Mouse (Mus musculus) embryonic facial prominence, embryonic 14.5 days (tissue): ENCODE data around the gene Irf4. TPM values are rescaled to one million over a fixed set of nuclear protein-coding genes. Genes with fewer than 3 reads are reported as not detected.

ENCODE experiments used
- ATAC-seq: fragments of 200-750 bp; cut with Nextera tagmentation; 2 replicates; pipeline ENCODE4 v1.8.0; 2017; ENCODE audit warnings: low read depth, moderate number of reproducible peaks, moderate TSS enrichment
- DNase-seq: peaks from one replicate; pipeline ENCODE4 v3.0.0-alpha.2; 2015; ENCODE audit warnings: low spot score
- H3K27ac ChIP-seq: fragments of 300-500 bp; sonication (generic); replicated peaks from 2 replicates; pipeline ENCODE4 v1.5.1; 2014; ENCODE audit warnings: low read depth, mild to moderate bottlenecking, low read length, moderate library complexity
- H3K27me3 ChIP-seq: fragments of 300-500 bp; sonication (generic); replicated peaks from 2 replicates; pipeline ENCODE4 v1.6.1; 2014; ENCODE audit warnings: low read length; ENCODE audit not compliant: control insufficient read depth, insufficient read depth
- H3K36me3 ChIP-seq: fragments of 300-500 bp; sonication (generic); 2 replicates; pipeline ENCODE4 v1.6.1; 2014; ENCODE audit warnings: low read length, mixed read lengths; ENCODE audit not compliant: control insufficient read depth, insufficient read depth
- H3K4me1 ChIP-seq: fragments of 300-500 bp; sonication (generic); 2 replicates; pipeline ENCODE4 v1.6.1; 2014; ENCODE audit warnings: antibody characterized with exemption, low read length; ENCODE audit not compliant: control insufficient read depth, insufficient read depth
- H3K4me2 ChIP-seq: fragments of 300-500 bp; sonication (generic); 2 replicates; pipeline ENCODE4 v1.6.1; 2014; ENCODE audit warnings: low read depth, mild to moderate bottlenecking, low read length, moderate library complexity, mixed read lengths
- H3K4me3 ChIP-seq: fragments of 300-500 bp; sonication (generic); 2 replicates; pipeline ENCODE4 v1.5.1; 2014; ENCODE audit warnings: low read depth, mild to moderate bottlenecking, low read length
- H3K9ac ChIP-seq: fragments of 300-500 bp; sonication (generic); 2 replicates; pipeline ENCODE4 v1.6.1; 2014; ENCODE audit warnings: low read depth, mild to moderate bottlenecking, low read length, moderate library complexity, mixed read lengths
- H3K9me3 ChIP-seq: fragments of 300-500 bp; sonication (generic); 2 replicates; pipeline ENCODE4 v1.6.1; 2016; ENCODE audit warnings: low read length; ENCODE audit not compliant: control insufficient read depth
- WGBS: fragments of 180-500 bp; shearing (Covaris S2); extraction: QIAGEN DNeasy Blood & Tissue Kit; methylation state at CpG from one replicate; pipeline ENCODE4 v1.1.7; 2014; 5-methylcytosine and 5-hydroxymethylcytosine counted together
- polyA plus RNA-seq: library from polyadenylated mRNA; unstranded; fragments of >200 nt; fragmentation: Nextera tagmentation; extraction: Ambion mirVana; gene quantifications from 2 replicates; pipeline ENCODE4 v1.2.1, GENCODE M21; 2014

Gene Irf4
- polyA plus RNA-seq, 1 experiment from 2014 or later: 0.33 TPM

- no peaks in the 10 kb centered on the region for H3K4me1 ChIP-seq
- no peak overlapping the region for H3K4me2 ChIP-seq
Measured at GRCm38 (mm10) chr13:30761151-30761631, 12.2 kb downstream of the Irf4 start.

GRCm38 (mm10) chr13:30762224-30762623 is 13.2 kb downstream of the Irf4 start:
- no peak for ATAC-seq
- Histone ChIP-seq H3K4me3 (no peak overlapping the region), H3K36me3 (no peaks in the 10 kb centered on the region), H3K4me2 (no peak overlapping the region), H3K27me3 (peaks cover 1% of the 10 kb centered on the region; the same call in 1 of the 2 replicates), H3K4me1 (no peaks in the 10 kb centered on the region), H3K9ac (no peak overlapping the region), H3K9me3 (no peaks in the 10 kb centered on the region), H3K27ac (no peak overlapping the region)
- 87% methylated on average over 4 of the region's 4 CpGs for WGBS
- no peak for DNase-seq

More at GRCm38 (mm10) chr13:30761151-30761631, 12.2 kb downstream of the Irf4 start:
- no peak for DNase-seq
- Histone ChIP-seq H3K27me3 (peaks cover 3% of the 10 kb centered on the region; the same call in 1 of the 2 replicates), H3K9ac (no peak overlapping the region), H3K4me3 (no peak overlapping the region), H3K9me3 (no peaks in the 10 kb centered on the region), H3K27ac (no peak overlapping the region), H3K36me3 (no peaks in the 10 kb centered on the region)
- ATAC-seq: no peak
- WGBS: 88% methylated on average over 8 of the region's 8 CpGs

GRCm38 (mm10) chr13:30764014-30764740 is 15.2 kb downstream of the Irf4 start:
- H3K4me1 ChIP-seq: no peaks in the 10 kb centered on the region
- H3K36me3 ChIP-seq: no peaks in the 10 kb centered on the region
- H3K27ac ChIP-seq: no peak overlapping the region
- WGBS: 70% methylated on average over 8 of the region's 8 CpGs
- H3K9me3 ChIP-seq: no peaks in the 10 kb centered on the region
- no peak for DNase-seq
- no peak for ATAC-seq
- no peak overlapping the region for H3K4me2 ChIP-seq
- no peak overlapping the region for H3K4me3 ChIP-seq
- no peaks in the 10 kb centered on the region for H3K27me3 ChIP-seq
- H3K9ac ChIP-seq: no peak overlapping the region

- no peak overlapping the region for H3K27ac ChIP-seq
- no peaks in the 10 kb centered on the region for H3K4me1 ChIP-seq
- H3K9me3 ChIP-seq: no peaks in the 10 kb centered on the region
- H3K9ac ChIP-seq: no peak overlapping the region
- DNase-seq: no peak
- WGBS: 74% methylated on average over 5 of the region's 5 CpGs
- H3K4me2 ChIP-seq: no peak overlapping the region
- H3K4me3 ChIP-seq: no peak overlapping the region
- no peaks in the 10 kb centered on the region for H3K27me3 ChIP-seq
- no peaks in the 10 kb centered on the region for H3K36me3 ChIP-seq
- no peak for ATAC-seq
Measured at GRCm38 (mm10) chr13:30765906-30766305, 16.9 kb downstream of the Irf4 start.

GRCm38 (mm10) chr13:30766636-30767476 is 17.8 kb downstream of the Irf4 start:
- Histone ChIP-seq H3K9ac (no peak overlapping the region), H3K9me3 (no peaks in the 10 kb centered on the region), H3K4me3 (no peak overlapping the region), H3K27me3 (no peaks in the 10 kb centered on the region), H3K36me3 (no peaks in the 10 kb centered on the region), H3K4me2 (no peak overlapping the region), H3K27ac (no peak overlapping the region), H3K4me1 (no peaks in the 10 kb centered on the region)
- WGBS: 89% methylated on average over 5 of the region's 5 CpGs
- ATAC-seq (no peak), DNase-seq (no peak)

GRCm38 (mm10) chr13:30767477-30768127 is 18.6 kb downstream of the Irf4 start:
- H3K27ac ChIP-seq: no peak overlapping the region
- no peaks in the 10 kb centered on the region for H3K4me1 ChIP-seq
- ATAC-seq (no peak), DNase-seq (no peak)
- no peaks in the 10 kb centered on the region for H3K27me3 ChIP-seq
- H3K9me3 ChIP-seq: no peaks in the 10 kb centered on the region
- no peak overlapping the region for H3K4me2 ChIP-seq
- H3K4me3 ChIP-seq: no peak overlapping the region
- H3K36me3 ChIP-seq: no peaks in the 10 kb centered on the region
- H3K9ac ChIP-seq: no peak overlapping the region
- 79% methylated on average over 6 of the region's 6 CpGs for WGBS

GRCm38 (mm10) chr13:30776021-30776420 is 27.0 kb downstream of the Irf4 start:
- ATAC-seq: no peak
- Histone ChIP-seq H3K4me1 (no peaks in the 10 kb centered on the region), H3K9ac (no peak overlapping the region), H3K4me3 (no peak overlapping the region), H3K9me3 (no peaks in the 10 kb centered on the region), H3K27ac (no peak overlapping the region), H3K27me3 (no peaks in the 10 kb centered on the region), H3K36me3 (no peaks in the 10 kb centered on the region), H3K4me2 (no peak overlapping the region)
- 78% methylated on average over 2 of the region's 2 CpGs for WGBS
- DNase-seq: no peak

GRCm38 (mm10) chr13:30777678-30778179 is 28.7 kb downstream of the Irf4 start:
- 60% methylated on average over 11 of the region's 11 CpGs for WGBS
- Histone ChIP-seq H3K4me3 (no peak overlapping the region), H3K9me3 (no peaks in the 10 kb centered on the region), H3K4me1 (0 out of 2 replicates have a peak, but pooled peaks cover 10% of the 10 kb centered on the region), H3K4me2 (no peak overlapping the region), H3K27ac (no peak overlapping the region), H3K36me3 (no peaks in the 10 kb centered on the region), H3K9ac (no peak overlapping the region), H3K27me3 (no peaks in the 10 kb centered on the region)
- DNase-seq (no peak), ATAC-seq (no peak)
